Mouse (Mus musculus) bone marrow macrophage, adult 2 months (primary cell): ENCODE measurements around the gene Sorcs2. TPM values are rescaled to one million over a fixed set of nuclear protein-coding genes. Genes with fewer than 3 reads are reported as not detected.

Experiments
- H3K27ac ChIP-seq: 2 replicates; pipeline ENCODE4 v1.5.1; 2012; ENCODE audit warnings: low read depth, low read length; ENCODE audit not compliant: insufficient read depth
- H3K4me1 ChIP-seq: 2 replicates; pipeline ENCODE4 v1.6.1; 2012; ENCODE audit warnings: low read length; ENCODE audit not compliant: control insufficient read depth, insufficient read depth
- H3K4me3 ChIP-seq: 2 replicates; pipeline ENCODE4 v1.5.1; 2012; ENCODE audit warnings: mild to moderate bottlenecking, low read length, moderate library complexity; ENCODE audit not compliant: insufficient read depth
- CTCF ChIP-seq: IDR thresholded peaks from 2 replicates; pipeline ENCODE4 v1.5.1; 2012; ENCODE audit warnings: low read depth, mild to moderate bottlenecking, low read length, moderate library complexity
- POLR2A ChIP-seq: IDR thresholded peaks from 2 replicates; pipeline ENCODE4 v1.6.1; 2012; ENCODE audit warnings: mild to moderate bottlenecking, low read depth, low read length, borderline replicate concordance
- polyA plus RNA-seq: library from polyadenylated mRNA; stranded (reverse); fragments of >200 nt; gene quantifications from 2 replicates; pipeline ENCODE4 v1.2.4, GENCODE M21; 2012; ENCODE audit not compliant: missing spikeins, insufficient read depth, insufficient read length

Gene Sorcs2
- polyA plus RNA-seq, 1 experiment, result 0.31 TPM

DNA sequence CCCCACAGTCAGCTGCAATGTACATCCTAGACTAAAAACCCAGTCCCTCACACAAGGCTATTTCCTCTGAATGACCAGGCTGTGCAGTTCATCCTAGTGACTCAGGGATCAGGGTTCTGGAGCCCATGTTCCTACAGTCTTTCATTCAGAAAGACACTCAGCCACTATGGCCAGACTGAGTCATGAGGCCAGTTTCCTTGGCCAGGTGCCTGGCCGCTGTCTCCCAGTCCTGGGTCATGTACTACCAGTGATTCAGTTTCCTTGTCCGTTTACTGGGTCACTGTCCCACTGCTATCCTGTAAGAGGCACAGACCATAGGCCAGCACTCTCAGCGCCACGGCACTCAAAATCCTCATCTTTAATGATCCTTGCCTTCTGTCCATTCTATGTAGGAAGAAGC, 209.6 kb downstream of the Sorcs2 start:
- H3K27ac ChIP-seq, result no peak overlapping the region
- no peak for TF ChIP-seq POLR2A
- TF ChIP-seq CTCF, result no peak
- H3K4me3 ChIP-seq, result no peak overlapping the region
- no peaks in the 10 kb centered on the region for H3K4me1 ChIP-seq

- Histone ChIP-seq H3K27ac (no peak overlapping the region), H3K4me1 (no peaks in the 10 kb centered on the region), H3K4me3 (no peak overlapping the region)
- TF ChIP-seq CTCF, result no peak
- TF ChIP-seq POLR2A, result no peak
These were observed 211.5 kb downstream of the Sorcs2 start for GRCm38 (mm10) chr5:36186294-36187053.

GRCm38 (mm10) chr5:36182326-36182725, 215.6 kb downstream of the Sorcs2 start:
- no peak overlapping the region for H3K27ac ChIP-seq
- TF ChIP-seq POLR2A, result no peak
- no peak for TF ChIP-seq CTCF
- H3K4me1 ChIP-seq, result no peaks in the 10 kb centered on the region
- H3K4me3 ChIP-seq, result no peak overlapping the region

DNA sequence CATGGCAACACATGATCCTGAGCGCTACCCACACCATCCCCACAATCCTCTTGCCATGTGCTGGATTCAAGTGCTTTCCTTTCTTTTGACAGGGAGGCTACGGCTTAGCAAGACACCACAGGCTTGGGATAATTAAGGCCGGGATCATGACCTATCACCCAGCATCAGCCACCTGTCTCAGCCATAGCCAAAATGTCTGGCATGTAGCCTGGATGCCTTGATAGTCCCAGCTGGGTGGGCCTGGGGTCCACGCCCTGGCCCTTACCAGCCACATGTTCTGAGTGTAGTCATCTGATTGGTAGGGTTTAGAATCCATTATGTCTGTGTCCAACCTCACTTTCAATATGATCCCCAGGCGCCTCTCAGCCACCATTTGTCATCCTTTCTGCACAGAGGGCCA, 218.2 kb downstream of the Sorcs2 start:
- no peak overlapping the region for H3K4me3 ChIP-seq
- no peak for TF ChIP-seq POLR2A
- no peak for TF ChIP-seq CTCF

GRCm38 (mm10) chr5:36178785-36179184, 219.2 kb downstream of the Sorcs2 start:
- Histone ChIP-seq H3K4me3 (no peak overlapping the region), H3K4me1 (no peaks in the 10 kb centered on the region), H3K27ac (no peak overlapping the region)
- TF ChIP-seq CTCF (no peak), POLR2A (no peak)

More for the DNA sequence above, 218.2 kb downstream of the Sorcs2 start:
- no peak overlapping the region for H3K27ac ChIP-seq
- H3K4me1 ChIP-seq, result no peaks in the 10 kb centered on the region

DNA sequence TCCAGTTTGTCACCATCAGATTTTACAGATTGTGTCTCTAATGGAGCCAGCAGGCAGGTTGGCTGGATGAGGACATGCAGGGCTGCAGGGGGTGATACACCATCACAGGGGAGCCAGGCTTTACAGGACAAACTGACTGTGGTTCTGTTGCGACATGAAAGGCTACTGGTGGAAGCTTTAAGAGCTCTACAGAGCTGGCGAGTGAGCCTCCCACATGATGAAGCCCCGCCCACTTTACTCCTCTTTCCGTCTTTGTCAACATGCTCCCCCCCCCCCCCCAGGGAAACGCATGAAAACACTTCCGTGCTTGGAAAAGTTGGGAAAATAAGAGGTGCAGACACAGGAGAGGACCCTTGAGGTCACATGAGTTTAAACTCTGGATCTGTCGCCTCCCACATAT, 219.7 kb downstream of the Sorcs2 start:
- Histone ChIP-seq H3K4me1 (no peaks in the 10 kb centered on the region), H3K4me3 (no peak overlapping the region), H3K27ac (no peak overlapping the region)
- TF ChIP-seq POLR2A (no peak), CTCF (no peak)

GRCm38 (mm10) chr5:36176873-36177272, 221.1 kb downstream of the Sorcs2 start:
- TF ChIP-seq CTCF (no peak), POLR2A (no peak)
- H3K4me1 ChIP-seq, result no peaks in the 10 kb centered on the region
- H3K4me3 ChIP-seq, result no peak overlapping the region
- no peak overlapping the region for H3K27ac ChIP-seq

GRCm38 (mm10) chr5:36176409-36176808, 221.5 kb downstream of the Sorcs2 start:
- H3K4me3 ChIP-seq, result no peak overlapping the region
- no peaks in the 10 kb centered on the region for H3K4me1 ChIP-seq
- TF ChIP-seq CTCF, result no peak
- TF ChIP-seq POLR2A, result no peak
- H3K27ac ChIP-seq, result no peak overlapping the region

DNA sequence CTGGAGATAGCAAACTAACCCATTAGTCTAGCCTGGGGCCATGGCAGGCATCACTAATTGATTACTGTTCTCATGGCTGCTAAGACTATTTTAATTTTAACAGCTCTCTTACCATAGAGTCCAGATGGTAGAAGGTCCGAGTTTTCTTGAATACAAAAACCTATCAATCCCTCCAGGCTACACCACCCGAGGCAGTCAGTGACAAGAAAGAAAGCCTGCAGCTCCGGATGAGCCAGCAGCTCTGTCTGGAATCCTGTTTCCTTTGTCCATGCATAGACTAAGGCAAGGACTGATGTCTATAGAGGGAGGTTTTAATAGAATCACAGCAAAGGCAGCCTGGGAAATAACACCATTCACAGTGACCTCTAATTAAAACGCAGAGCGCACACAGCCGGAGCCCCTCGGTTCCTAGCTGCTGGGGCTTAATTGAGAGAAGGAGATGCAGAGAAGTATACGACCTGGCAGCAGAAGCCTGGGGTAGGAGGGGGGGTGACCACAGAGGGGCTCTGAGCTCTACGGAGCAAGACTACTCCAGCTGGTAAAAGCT, 223.3 kb downstream of the Sorcs2 start:
- TF ChIP-seq CTCF (no peak), POLR2A (no peak)
- Histone ChIP-seq H3K4me3 (no peak overlapping the region), H3K27ac (no peak overlapping the region), H3K4me1 (no peaks in the 10 kb centered on the region)

DNA sequence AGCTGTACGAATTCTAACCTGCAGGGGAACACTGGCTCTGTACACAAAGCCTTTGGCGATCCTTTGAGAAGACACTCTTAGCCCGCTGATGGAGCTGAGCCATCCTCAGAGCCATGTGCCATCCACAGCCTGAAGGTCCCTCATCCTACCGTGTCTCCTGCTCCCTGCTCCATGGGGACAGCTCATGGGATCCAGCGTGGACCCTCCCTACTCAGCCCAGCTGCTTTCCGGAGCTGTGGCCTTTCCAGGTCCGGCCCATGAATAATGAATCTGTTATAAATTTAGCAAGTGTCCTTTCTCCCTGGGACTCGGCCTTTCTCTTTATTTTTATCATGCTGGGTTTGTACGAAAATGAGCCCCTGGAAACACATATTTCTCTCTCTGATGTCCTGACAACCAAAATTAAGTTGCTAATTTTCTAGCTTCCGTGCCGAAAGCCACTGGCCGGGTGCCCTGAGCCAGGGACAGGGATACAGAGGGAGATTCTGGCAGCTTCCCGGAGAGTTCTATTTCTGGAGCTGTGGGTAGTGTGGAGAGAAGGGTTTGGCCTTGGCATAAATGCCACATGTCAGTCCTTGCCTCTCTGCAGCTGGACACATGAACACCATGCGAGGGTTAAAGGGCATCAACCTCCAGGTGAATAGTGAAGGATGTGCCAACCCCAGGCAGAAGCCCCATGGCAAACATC, 228.8 kb downstream of the Sorcs2 start:
- no peaks in the 10 kb centered on the region for H3K4me1 ChIP-seq
- H3K4me3 ChIP-seq, result no peak overlapping the region
- TF ChIP-seq POLR2A, result no peak
- no peak for TF ChIP-seq CTCF
- no peak overlapping the region for H3K27ac ChIP-seq
